Mouse (Mus musculus) forebrain, embryonic 14.5 days (tissue): ENCODE results near the gene Arhgap31. TPM values are rescaled to one million over a fixed set of nuclear protein-coding genes. Genes with fewer than 3 reads are reported as not detected.

Experiments used
- ATAC-seq: fragments of 200-750 bp; cut with Nextera tagmentation; 2 replicates; pipeline ENCODE4 v1.8.0; 2017; ENCODE audit warnings: mild to moderate bottlenecking, moderate library complexity
- DNase-seq: peaks from one replicate; pipeline ENCODE4 v3.0.0-alpha.2; 2015; ENCODE audit warnings: low spot score
- H3K27ac ChIP-seq: fragments of 300-500 bp; sonication (generic); 2 replicates; pipeline ENCODE4 v1.5.1; 2014; ENCODE audit warnings: low read depth, mild to moderate bottlenecking, control low read depth, low read length, moderate library complexity
- H3K27me3 ChIP-seq: fragments of 300-500 bp; sonication (generic); replicated peaks from 2 replicates; pipeline ENCODE4 v1.6.1; 2014; ENCODE audit warnings: low read length, control low read depth, mixed read lengths; ENCODE audit not compliant: control insufficient read depth, insufficient read depth
- H3K36me3 ChIP-seq: fragments of 300-500 bp; sonication (generic); 2 replicates; pipeline ENCODE4 v1.6.1; 2014; ENCODE audit warnings: low read length, control low read depth; ENCODE audit not compliant: control insufficient read depth, insufficient read depth
- H3K4me1 ChIP-seq: fragments of 300-500 bp; sonication (generic); 2 replicates; pipeline ENCODE4 v1.6.1; 2014; ENCODE audit warnings: antibody characterized with exemption, low read length, control low read depth; ENCODE audit not compliant: control insufficient read depth, insufficient read depth
- H3K4me2 ChIP-seq: fragments of 300-500 bp; sonication (generic); 2 replicates; pipeline ENCODE4 v1.6.1; 2014; ENCODE audit warnings: mild to moderate bottlenecking, control low read depth, low read length
- H3K4me3 ChIP-seq: fragments of 300-500 bp; sonication (generic); 2 replicates; pipeline ENCODE4 v1.5.1; 2014; ENCODE audit warnings: low read depth, low read length, control low read depth
- H3K9ac ChIP-seq: fragments of 300-500 bp; sonication (generic); 2 replicates; pipeline ENCODE4 v1.6.1; 2014; ENCODE audit warnings: mild to moderate bottlenecking, low read length, control low read depth, moderate library complexity
- H3K9me3 ChIP-seq: fragments of 300-500 bp; sonication (generic); replicated peaks from 2 replicates; pipeline ENCODE4 v1.6.1; 2016; ENCODE audit warnings: low read length, control low read depth, mixed read lengths; ENCODE audit not compliant: control insufficient read depth
- WGBS: fragments of 180-500 bp; shearing (Covaris S2); extraction: QIAGEN DNeasy Blood & Tissue Kit; methylation state at CpG from one replicate; pipeline ENCODE4 v1.1.7; 2014; 5-methylcytosine and 5-hydroxymethylcytosine counted together
- polyA plus RNA-seq: library from polyadenylated mRNA; unstranded; fragments of >200 nt; fragmentation: Nextera tagmentation; extraction: Ambion mirVana; gene quantifications from 2 replicates; pipeline ENCODE4 v1.2.1, GENCODE M21; 2014

Arhgap31 gene
- polyA plus RNA-seq, 1 experiment from 2014 or later = 2.5 TPM

- no peak overlapping the region for H3K9ac ChIP-seq
- no peak overlapping the region for H3K4me2 ChIP-seq
- no peak overlapping the region for H3K27ac ChIP-seq
- no peaks in the 10 kb centered on the region for H3K36me3 ChIP-seq
- no peak overlapping the region for H3K4me3 ChIP-seq
- 71% methylated on average over 4 of the region's 4 CpGs for WGBS
- DNase-seq (no peak), ATAC-seq (no peak)
- no peaks in the 10 kb centered on the region for H3K4me1 ChIP-seq
- no peaks in the 10 kb centered on the region for H3K9me3 ChIP-seq
- no peaks in the 10 kb centered on the region for H3K27me3 ChIP-seq
Measured at GRCm38 (mm10) chr16:38711245-38711644, 1.8 kb downstream of the Arhgap31 start.

- no peak overlapping the region for H3K9ac ChIP-seq
- DNase-seq = no peak
- H3K4me1 ChIP-seq = no peaks in the 10 kb centered on the region
- no peaks in the 10 kb centered on the region for H3K9me3 ChIP-seq
- H3K27ac ChIP-seq = no peak overlapping the region
- no peaks in the 10 kb centered on the region for H3K36me3 ChIP-seq
- H3K4me2 ChIP-seq = no peak overlapping the region
- 59% methylated on average over 7 of the region's 7 CpGs for WGBS
- no peak overlapping the region for H3K4me3 ChIP-seq
- ATAC-seq = no peak
- no peaks in the 10 kb centered on the region for H3K27me3 ChIP-seq
Measured at GRCm38 (mm10) chr16:38708962-38709520, 4.0 kb downstream of the Arhgap31 start.

- no peak for ATAC-seq
- Histone ChIP-seq H3K4me2 (no peak overlapping the region), H3K27ac (no peak overlapping the region), H3K4me1 (peaks cover 5% of the 10 kb centered on the region; the same call in 1 of the 2 replicates), H3K36me3 (no peaks in the 10 kb centered on the region), H3K27me3 (no peaks in the 10 kb centered on the region), H3K9me3 (no peaks in the 10 kb centered on the region), H3K9ac (no peak overlapping the region), H3K4me3 (no peak overlapping the region)
- no peak for DNase-seq
- 84% methylated on average over 7 of the region's 7 CpGs for WGBS
Measured at GRCm38 (mm10) chr16:38706782-38707181, 6.3 kb downstream of the Arhgap31 start.

GRCm38 (mm10) chr16:38705531-38706281 lies 7.4 kb downstream of the Arhgap31 start:
- Histone ChIP-seq H3K9ac (no peak overlapping the region), H3K27ac (no peak overlapping the region), H3K4me1 (peaks cover 5% of the 10 kb centered on the region; the same call in 1 of the 2 replicates), H3K27me3 (no peaks in the 10 kb centered on the region), H3K4me2 (no peak overlapping the region), H3K36me3 (no peaks in the 10 kb centered on the region), H3K4me3 (no peak overlapping the region), H3K9me3 (no peaks in the 10 kb centered on the region)
- 52% methylated on average over 9 of the region's 9 CpGs for WGBS
- no peak for ATAC-seq
- DNase-seq = no peak

GRCm38 (mm10) chr16:38703501-38703900 lies 9.6 kb downstream of the Arhgap31 start:
- WGBS = 60% methylated on average over 6 of the region's 6 CpGs
- Histone ChIP-seq H3K4me3 (no peak overlapping the region), H3K4me1 (peaks cover 5% of the 10 kb centered on the region; the same call in 1 of the 2 replicates), H3K27me3 (no peaks in the 10 kb centered on the region), H3K9me3 (no peaks in the 10 kb centered on the region), H3K9ac (no peak overlapping the region), H3K27ac (no peak overlapping the region), H3K36me3 (no peaks in the 10 kb centered on the region), H3K4me2 (no peak overlapping the region)
- DNase-seq (no peak), ATAC-seq (no peak)

- WGBS = 89% methylated on average over 3 of the region's 3 CpGs
- no peak for ATAC-seq
- H3K27ac ChIP-seq = no peak overlapping the region
- no peak overlapping the region for H3K4me3 ChIP-seq
- H3K36me3 ChIP-seq = no peaks in the 10 kb centered on the region
- no peaks in the 10 kb centered on the region for H3K27me3 ChIP-seq
- no peak overlapping the region for H3K4me2 ChIP-seq
- no peak for DNase-seq
- H3K4me1 ChIP-seq = peaks cover 5% of the 10 kb centered on the region; the same call in 1 of the 2 replicates
- H3K9me3 ChIP-seq = no peaks in the 10 kb centered on the region
- no peak overlapping the region for H3K9ac ChIP-seq
Measured at GRCm38 (mm10) chr16:38702316-38702715, 10.8 kb downstream of the Arhgap31 start.

GRCm38 (mm10) chr16:38701492-38702185 lies 11.4 kb downstream of the Arhgap31 start:
- Histone ChIP-seq H3K36me3 (no peaks in the 10 kb centered on the region), H3K9me3 (no peaks in the 10 kb centered on the region), H3K4me1 (peaks cover 5% of the 10 kb centered on the region; the same call in 1 of the 2 replicates), H3K27ac (no peak overlapping the region; the same call in 1 of the 2 replicates), H3K27me3 (no peaks in the 10 kb centered on the region), H3K4me3 (no peak overlapping the region), H3K4me2 (peak overlapping the region; percentile 29; the same call in 1 of the 2 replicates), H3K9ac (no peak overlapping the region)
- ATAC-seq = peak; percentile 71
- WGBS = 10% methylated on average over 9 of the region's 9 CpGs
- DNase-seq = peak; percentile 65

GRCm38 (mm10) chr16:38700392-38701162 lies 12.5 kb downstream of the Arhgap31 start:
- DNase-seq = no peak
- Histone ChIP-seq H3K36me3 (no peaks in the 10 kb centered on the region), H3K9me3 (no peaks in the 10 kb centered on the region), H3K4me1 (peaks cover 5% of the 10 kb centered on the region; the same call in 1 of the 2 replicates), H3K27me3 (no peaks in the 10 kb centered on the region), H3K4me2 (no peak overlapping the region), H3K27ac (no peak overlapping the region), H3K4me3 (no peak overlapping the region), H3K9ac (no peak overlapping the region)
- 85% methylated on average over 16 of the region's 16 CpGs for WGBS
- ATAC-seq = no peak
